Mouse (Mus musculus): ENCODE results near the gene Gm20736. TPM values are rescaled to one million over a fixed set of nuclear protein-coding genes. Genes with fewer than 3 reads are reported as not detected.
"Not testable (repeated sequence)": the region's sequence is repeated elsewhere in the genome, so short reads cannot be mapped to it uniquely, and the experiment has no call there.

Gene Gm20736
- not detected in 2 replicates for polyA plus RNA-seq (2015; fragmentation: Nextera tagmentation; extraction: Ambion mirVana)

DNA sequence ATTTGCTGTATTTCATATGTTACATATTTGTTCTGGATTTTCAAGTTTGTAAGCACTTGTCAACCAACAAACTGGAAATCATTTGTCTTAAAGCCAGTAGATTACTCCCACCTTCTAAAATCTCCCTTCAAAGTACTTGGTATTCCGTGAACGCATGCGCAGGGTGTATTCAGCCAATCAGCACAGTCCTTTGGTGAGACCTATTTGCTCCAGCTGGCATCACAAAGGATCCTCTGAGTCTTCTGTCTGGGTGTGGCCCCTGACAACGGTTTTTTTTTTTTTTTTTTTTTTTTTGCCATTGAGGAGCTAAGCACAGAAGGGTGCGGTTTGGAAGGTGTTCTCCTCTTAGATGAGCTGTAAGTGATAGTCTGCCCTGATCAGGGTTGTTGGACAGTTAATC is at the start of gene Gm20736:
TSS of gene Gm20736 (plus strand) at position 301 of the 400 bp plus-strand sequence.
- not testable (repeated sequence) for H3K27me3 ChIP-seq (ENCODE audit: insufficient read depth, low read length); H3K4me3 ChIP-seq (replicated peaks; ENCODE audit: low read depth, low read length); H3K27ac ChIP-seq; H3K36me3 ChIP-seq (ENCODE audit: insufficient read depth, low read length); DNase-seq (ENCODE audit: low spot score); H3K9ac ChIP-seq (ENCODE audit: low read depth, low read length); H3K4me1 ChIP-seq (replicated peaks; ENCODE audit: insufficient read depth, low read length); ATAC-seq (replicated peaks; ENCODE audit: low FRiP score, low read depth); H3K4me2 ChIP-seq (ENCODE audit: low read length); H3K9me3 ChIP-seq (replicated peaks; ENCODE audit: low read length)
- no CpG with 5 or more reads among the region's 5 CpGs for WGBS

Other genes starting within 250 kb of the Gm20736 start
- gene Gm20924, start 170.2 kb upstream of the Gm20736 start, polyA plus RNA-seq (2015; fragmentation: Nextera tagmentation; extraction: Ambion mirVana), result not detected in 2 replicates

Data from kidney, postnatal 0 days (tissue).